Mouse (Mus musculus): ENCODE measurements at regions not wholly inside any gene's neighbourhood (a gene's known extent, or its start where the extent isn't known, plus 50 kb on each side); places are given as distances from the start of the nearest gene placed in this dataset.

DNA sequence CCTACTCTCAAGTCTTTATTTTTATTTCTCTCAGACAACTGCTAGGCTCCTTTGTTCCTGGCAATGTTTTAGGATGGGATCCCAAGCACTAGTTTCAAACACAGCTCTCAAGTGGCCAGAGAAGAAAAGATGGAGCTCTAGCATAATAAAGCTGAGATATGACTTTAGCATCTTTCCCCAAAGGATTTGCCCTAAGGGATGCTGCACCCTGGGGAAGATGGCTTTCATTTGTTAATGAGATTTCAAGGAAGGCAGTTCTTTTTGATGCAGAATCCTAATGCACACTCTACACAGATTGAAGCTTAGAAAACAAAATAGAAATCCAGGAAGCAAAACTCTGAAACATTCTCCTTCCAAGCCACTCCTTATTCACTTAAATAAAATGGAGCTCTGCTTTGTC lies 350.1 kb upstream of the Got2 start:
- TF ChIP-seq GATA1 (IDR thresholded peaks at IDR 0.05; ENCODE audit: borderline replicate concordance, low read length) (no peak), TAL1 (conservative IDR thresholded peaks at IDR 0.05; ENCODE audit: low read depth, low read length) (no peak), GATA2 (IDR thresholded peaks at IDR 0.05; ENCODE audit: borderline replicate concordance, low read depth, low read length) (no peak), POLR2AphosphoS5 (IDR thresholded peaks at IDR 0.05; ENCODE audit: insufficient replicate concordance, low read depth, low read length) (no peak), CTCF (IDR thresholded peaks at IDR 0.05; ENCODE audit: low read depth, low read length) (no peak)
- H3K4me1 ChIP-seq (ENCODE audit: insufficient read depth, low read depth, low read length) = no peaks in the 10 kb centered on the region
- DNase-seq (ENCODE audit: low spot score) (no peak), ATAC-seq (ENCODE audit: extremely low read depth, insufficient number of reproducible peaks, low FRiP score, poor library complexity, severe bottlenecking) (no peak)
- H3K27me3 ChIP-seq (ENCODE audit: insufficient read depth, low read length) = no peaks in the 10 kb centered on the region
- peaks cover 11% of the 10 kb centered on the region for H3K9me3 ChIP-seq (replicated peaks)
- H3K36me3 ChIP-seq (replicated peaks) = no peaks in the 10 kb centered on the region
- no peak overlapping the region for H3K4me3 ChIP-seq (ENCODE audit: low read depth, low read length)

GRCm38 (mm10) chr8:96237940-96238339 lies 349.6 kb upstream of the Got2 start:
- ATAC-seq (ENCODE audit: extremely low read depth, insufficient number of reproducible peaks, low FRiP score, poor library complexity, severe bottlenecking) (no peak), DNase-seq (ENCODE audit: low spot score) (no peak)
- H3K27me3 ChIP-seq (ENCODE audit: insufficient read depth, low read length) = no peaks in the 10 kb centered on the region
- no peak overlapping the region for H3K4me3 ChIP-seq (ENCODE audit: low read depth, low read length)
- no peaks in the 10 kb centered on the region for H3K36me3 ChIP-seq (replicated peaks)
- TF ChIP-seq CTCF (IDR thresholded peaks at IDR 0.05; ENCODE audit: low read depth, low read length) (no peak), GATA1 (IDR thresholded peaks at IDR 0.05; ENCODE audit: borderline replicate concordance, low read length) (no peak), GATA2 (IDR thresholded peaks at IDR 0.05; ENCODE audit: borderline replicate concordance, low read depth, low read length) (no peak), POLR2AphosphoS5 (IDR thresholded peaks at IDR 0.05; ENCODE audit: insufficient replicate concordance, low read depth, low read length) (no peak), TAL1 (conservative IDR thresholded peaks at IDR 0.05; ENCODE audit: low read depth, low read length) (no peak)
- peaks cover 11% of the 10 kb centered on the region for H3K9me3 ChIP-seq (replicated peaks)
- H3K4me1 ChIP-seq (ENCODE audit: insufficient read depth, low read depth, low read length) = no peaks in the 10 kb centered on the region

- H3K9me3 ChIP-seq (replicated peaks) = peaks cover 4% of the 10 kb centered on the region; the same call in 1 of the 2 replicates
- no peaks in the 10 kb centered on the region for H3K27me3 ChIP-seq (ENCODE audit: insufficient read depth, low read length)
- H3K36me3 ChIP-seq (replicated peaks) = no peaks in the 10 kb centered on the region
- H3K4me1 ChIP-seq (ENCODE audit: insufficient read depth, low read depth, low read length) = no peaks in the 10 kb centered on the region
- DNase-seq (ENCODE audit: low spot score) (no peak), ATAC-seq (ENCODE audit: extremely low read depth, insufficient number of reproducible peaks, low FRiP score, poor library complexity, severe bottlenecking) (no peak)
- H3K4me3 ChIP-seq (ENCODE audit: low read depth, low read length) = no peak overlapping the region
- TF ChIP-seq GATA2 (IDR thresholded peaks at IDR 0.05; ENCODE audit: borderline replicate concordance, low read depth, low read length) = no peak
- TF ChIP-seq CTCF (IDR thresholded peaks at IDR 0.05; ENCODE audit: low read depth, low read length) = no peak
- no peak for TF ChIP-seq TAL1 (conservative IDR thresholded peaks at IDR 0.05; ENCODE audit: low read depth, low read length)
- TF ChIP-seq POLR2AphosphoS5 (IDR thresholded peaks at IDR 0.05; ENCODE audit: insufficient replicate concordance, low read depth, low read length) = no peak
Measured at GRCm38 (mm10) chr8:96230412-96230811, 342.1 kb upstream of the Got2 start.
